Mouse (Mus musculus): Measurements from ENCODE around the gene Ces4a. TPM values are rescaled to one million over a fixed set of nuclear protein-coding genes. Genes with fewer than 3 reads are reported as not detected.
A peak's percentile ranks its signal among the peaks of the same experiment; 100 is the strongest.

The Ces4a gene
- total and polyA plus RNA-seq, 3 experiments, result not detected

- no peak overlapping the region for H3K27ac ChIP-seq
- no peaks in the 10 kb centered on the region for H3K79me2 ChIP-seq (replicated peaks; ENCODE audit: control insufficient read depth, insufficient read depth, low read length)
- peaks cover 2% of the 10 kb centered on the region for H3K4me1 ChIP-seq (ENCODE audit: control insufficient read depth, insufficient read depth, low read length)
- TF ChIP-seq EP300 (IDR thresholded peaks at IDR 0.05; ENCODE audit: insufficient read depth, low read depth, low read length), result no peak
- no peak for TF ChIP-seq POLR2A (IDR thresholded peaks at IDR 0.05; ENCODE audit: insufficient read depth, low read depth, low read length)
- no peak for TF ChIP-seq CTCF (IDR thresholded peaks at IDR 0.05)
- no peaks in the 10 kb centered on the region for H3K36me3 ChIP-seq (ENCODE audit: control insufficient read depth, insufficient read depth, low read length)
- intact Hi-C loops (cut with DNase I), result no loop called here
- no peaks in the 10 kb centered on the region for H3K27me3 ChIP-seq (ENCODE audit: control insufficient read depth, insufficient read depth, low read length)
- no peak overlapping the region for H3K9ac ChIP-seq (ENCODE audit: low read depth, low read length)
- WGBS, result 68% methylated on average over 2 of the region's 2 CpGs
- H3K4me3 ChIP-seq, result no peak overlapping the region
- no peak for DNase-seq
These were observed 33.6 kb downstream of the Ces4a start for GRCm38 (mm10) chr8:105165191-105165590.

GRCm38 (mm10) chr8:105167116-105167515, 35.5 kb downstream of the Ces4a start:
- intact Hi-C loops (cut with DNase I), result no loop called here
- Histone ChIP-seq H3K36me3 (ENCODE audit: control insufficient read depth, insufficient read depth, low read length) (peaks cover 3% of the 10 kb centered on the region), H3K4me3 (no peak overlapping the region), H3K27me3 (ENCODE audit: control insufficient read depth, insufficient read depth, low read length) (no peaks in the 10 kb centered on the region), H3K79me2 (replicated peaks; ENCODE audit: control insufficient read depth, insufficient read depth, low read length) (no peaks in the 10 kb centered on the region), H3K27ac (no peak overlapping the region), H3K9ac (ENCODE audit: low read depth, low read length) (no peak overlapping the region), H3K4me1 (ENCODE audit: control insufficient read depth, insufficient read depth, low read length) (no peaks in the 10 kb centered on the region)
- 61% methylated on average over 2 of the region's 2 CpGs for WGBS
- TF ChIP-seq POLR2A (IDR thresholded peaks at IDR 0.05; ENCODE audit: insufficient read depth, low read depth, low read length) (no peak), CTCF (IDR thresholded peaks at IDR 0.05) (no peak), EP300 (IDR thresholded peaks at IDR 0.05; ENCODE audit: insufficient read depth, low read depth, low read length) (no peak)
- no peak for DNase-seq

- intact Hi-C loops (cut with DNase I), result no loop called here
- H3K4me3 ChIP-seq, result no peak overlapping the region; the same call in 1 of the 2 replicates
These were observed 38.0 kb downstream of the Ces4a start for GRCm38 (mm10) chr8:105169582-105169981.

GRCm38 (mm10) chr8:105170041-105170380, 38.4 kb downstream of the Ces4a start:
- 2% methylated on average over 5 of the region's 5 CpGs for WGBS
- TF ChIP-seq EP300 (IDR thresholded peaks at IDR 0.05; ENCODE audit: insufficient read depth, low read depth, low read length) (no peak), POLR2A (IDR thresholded peaks at IDR 0.05; ENCODE audit: insufficient read depth, low read depth, low read length) (no peak), CTCF (IDR thresholded peaks at IDR 0.05) (no peak)
- Histone ChIP-seq H3K27me3 (ENCODE audit: control insufficient read depth, insufficient read depth, low read length) (no peaks in the 10 kb centered on the region), H3K79me2 (replicated peaks; ENCODE audit: control insufficient read depth, insufficient read depth, low read length) (no peaks in the 10 kb centered on the region), H3K27ac (peak overlapping the region; percentile 94), H3K4me3 (peak overlapping the region; percentile 93), H3K36me3 (ENCODE audit: control insufficient read depth, insufficient read depth, low read length) (peaks cover 7% of the 10 kb centered on the region), H3K4me1 (ENCODE audit: control insufficient read depth, insufficient read depth, low read length) (peaks cover 1% of the 10 kb centered on the region; the same call in 1 of the 2 replicates), H3K9ac (ENCODE audit: low read depth, low read length) (peak overlapping the region; percentile 83)
- intact Hi-C loops (cut with DNase I), result loop anchor here (2.0 kb wide), 2 partner anchors 31 to 55 kb away; partner anchors contain the start of gene D230025D16Rik
- no peak for DNase-seq

More at GRCm38 (mm10) chr8:105169582-105169981, 38.0 kb downstream of the Ces4a start:
- Histone ChIP-seq H3K9ac (ENCODE audit: low read depth, low read length) (no peak overlapping the region), H3K27me3 (ENCODE audit: control insufficient read depth, insufficient read depth, low read length) (no peaks in the 10 kb centered on the region), H3K36me3 (ENCODE audit: control insufficient read depth, insufficient read depth, low read length) (peaks cover 7% of the 10 kb centered on the region), H3K27ac (peak overlapping the region; percentile 94; the same call in 1 of the 2 replicates), H3K4me1 (ENCODE audit: control insufficient read depth, insufficient read depth, low read length) (peaks cover 1% of the 10 kb centered on the region; the same call in 1 of the 2 replicates), H3K79me2 (replicated peaks; ENCODE audit: control insufficient read depth, insufficient read depth, low read length) (no peaks in the 10 kb centered on the region)
- WGBS, result 55% methylated on average over 3 of the region's 3 CpGs
- no peak for TF ChIP-seq POLR2A (IDR thresholded peaks at IDR 0.05; ENCODE audit: insufficient read depth, low read depth, low read length)
- no peak for TF ChIP-seq CTCF (IDR thresholded peaks at IDR 0.05)
- TF ChIP-seq EP300 (IDR thresholded peaks at IDR 0.05; ENCODE audit: insufficient read depth, low read depth, low read length), result no peak
- no peak for DNase-seq

GRCm38 (mm10) chr8:105170381-105171115, 38.9 kb downstream of the Ces4a start, which contains the start of gene Cbfb:
Cbfb (plus strand) TSS chr8:105170674.
- peak within 1 kb of the TSS; percentile 90 for H3K9ac ChIP-seq (ENCODE audit: low read depth, low read length)
- intact Hi-C loops (cut with DNase I), result loop anchor here (2.0 kb wide), 2 partner anchors 32 to 54 kb away; partner anchors contain the start of gene D230025D16Rik
- peak within 1 kb of the TSS; percentile 93 for H3K4me3 ChIP-seq
- TF ChIP-seq CTCF (IDR thresholded peaks at IDR 0.05) (no peak), POLR2A (IDR thresholded peaks at IDR 0.05; ENCODE audit: insufficient read depth, low read depth, low read length) (peak; percentile 63), EP300 (IDR thresholded peaks at IDR 0.05; ENCODE audit: insufficient read depth, low read depth, low read length) (no peak)
- peak within 1 kb of the TSS; percentile 94 for H3K27ac ChIP-seq
- no peaks in the 10 kb centered on the region for H3K79me2 ChIP-seq (replicated peaks; ENCODE audit: control insufficient read depth, insufficient read depth, low read length)
- H3K36me3 ChIP-seq (ENCODE audit: control insufficient read depth, insufficient read depth, low read length), result peaks cover 7% of the 10 kb centered on the region
- under 1% methylated on average over 71 of the region's 86 CpGs for WGBS
- peak; percentile 94 to 98 for DNase-seq
- H3K27me3 ChIP-seq (ENCODE audit: control insufficient read depth, insufficient read depth, low read length), result no peaks in the 10 kb centered on the region
- H3K4me1 ChIP-seq (ENCODE audit: control insufficient read depth, insufficient read depth, low read length), result peaks cover 1% of the 10 kb centered on the region; the same call in 1 of the 2 replicates

Measured in heart, adult 2 months (tissue).